Mouse (Mus musculus): ENCODE results near the gene Tgfbrap1. TPM values are rescaled to one million over a fixed set of nuclear protein-coding genes. Genes with fewer than 3 reads are reported as not detected.

Tgfbrap1 gene
- 32.0 TPM in 2 replicates for polyA plus RNA-seq (2012; rRNA removed)

DNA sequence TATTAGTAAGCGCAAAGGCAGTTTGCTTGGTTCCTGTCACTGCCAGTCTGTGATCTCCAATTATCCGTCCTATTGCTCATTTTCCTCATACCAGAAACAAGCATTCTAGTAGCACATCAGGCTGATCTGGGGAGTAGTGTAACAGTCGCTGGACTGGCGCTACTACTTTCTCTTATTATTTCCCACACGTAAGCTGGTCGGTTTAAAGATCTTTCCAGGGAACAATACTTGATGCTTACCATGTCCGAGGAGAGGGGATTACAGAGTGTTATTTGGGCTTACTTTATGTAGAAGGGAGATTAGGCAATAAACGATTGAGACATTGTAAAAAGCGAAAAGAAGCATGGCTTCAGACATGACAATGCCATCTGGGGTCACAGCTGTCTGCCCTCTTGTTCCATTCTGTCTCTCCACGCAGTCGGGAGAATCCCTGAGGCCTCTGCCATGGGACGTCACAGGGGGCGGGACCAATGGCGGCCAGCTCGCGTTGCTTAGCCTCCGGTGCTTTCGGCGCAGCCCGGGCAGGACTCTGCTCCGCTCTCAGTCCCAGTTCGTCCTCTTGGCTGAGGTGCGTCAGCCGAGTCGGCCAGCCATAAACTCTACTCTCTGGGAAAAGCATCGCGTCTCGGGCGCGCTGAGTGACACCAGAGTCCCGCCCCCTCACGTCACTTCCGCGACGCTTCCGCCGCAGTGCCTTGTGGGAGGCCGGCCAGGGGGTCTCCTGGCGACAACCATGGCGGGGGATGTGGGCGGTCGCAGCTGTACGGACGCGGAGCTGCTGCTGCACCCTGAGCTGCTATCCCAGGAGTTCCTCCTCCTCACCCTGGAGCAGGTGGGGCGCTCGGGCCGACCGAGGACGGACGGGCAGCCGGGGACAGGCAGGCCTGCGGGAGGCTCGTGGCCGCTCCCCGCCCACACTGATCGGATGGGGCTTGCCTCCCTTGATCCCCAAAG, at the start of gene Tgfbrap1, which contains the start of gene AI597479:
TSS of gene Tgfbrap1 (minus strand) at position 607 of the 954 bp plus-strand sequence.
TSS of gene AI597479 (plus strand) at position 680 of the 954 bp plus-strand sequence.

Other genes with a start within 250 kb of the Tgfbrap1 start
- gene Mrps9, start 247.4 kb downstream of the Tgfbrap1 start, polyA plus RNA-seq (2012; rRNA removed) = 47.6 and 49.3 TPM in 2 replicates
- 14.1 and 18.9 TPM in 2 replicates for gene Gpr45, start 145.8 kb downstream of the Tgfbrap1 start, polyA plus RNA-seq (2012; rRNA removed)
- 27.6 and 31.2 TPM in 2 replicates for gene AI597479, start 73 bp upstream of the Tgfbrap1 start, polyA plus RNA-seq (2012; rRNA removed)
- 15.7 and 19.3 TPM in 2 replicates for gene Fhl2, start 98.3 kb upstream of the Tgfbrap1 start, polyA plus RNA-seq (2012; rRNA removed)